Mouse (Mus musculus): ENCODE measurements around the gene Prkcb.

Prkcb gene

GRCm38 (mm10) chr7:122371947-122372346 lies 83.4 kb downstream of the Prkcb start:
- no peak for DNase-seq (ENCODE audit: low read depth)

GRCm38 (mm10) chr7:122372349-122372748 lies 83.8 kb downstream of the Prkcb start:
- DNase-seq (ENCODE audit: low read depth): no peak

- peak; percentile 10 for DNase-seq (ENCODE audit: low read depth)
Measured at GRCm38 (mm10) chr7:122376845-122377244, 88.3 kb downstream of the Prkcb start.

GRCm38 (mm10) chr7:122377967-122378366 lies 89.4 kb downstream of the Prkcb start:
- DNase-seq (ENCODE audit: low read depth): no peak

GRCm38 (mm10) chr7:122378473-122378872 lies 89.9 kb downstream of the Prkcb start:
- DNase-seq (ENCODE audit: low read depth): peak; percentile 21

GRCm38 (mm10) chr7:122379292-122379691 lies 90.7 kb downstream of the Prkcb start:
- DNase-seq (ENCODE audit: low read depth): no peak

- DNase-seq (ENCODE audit: low read depth): no peak
Measured at GRCm38 (mm10) chr7:122380336-122381130, 92.0 kb downstream of the Prkcb start.

- no peak for DNase-seq (ENCODE audit: low read depth)
Measured at GRCm38 (mm10) chr7:122381560-122381959, 93.0 kb downstream of the Prkcb start.

- peak; percentile 16 for DNase-seq (ENCODE audit: low read depth)
Measured at GRCm38 (mm10) chr7:122383260-122383659, 94.7 kb downstream of the Prkcb start.

- no peak for DNase-seq (ENCODE audit: low read depth)
Measured at GRCm38 (mm10) chr7:122384891-122385290, 96.3 kb downstream of the Prkcb start.

GRCm38 (mm10) chr7:122386567-122386966 lies 98.0 kb downstream of the Prkcb start:
- no peak for DNase-seq (ENCODE audit: low read depth)

- DNase-seq (ENCODE audit: low read depth): no peak
Measured at GRCm38 (mm10) chr7:122387896-122388295, 99.3 kb downstream of the Prkcb start.

- no peak for DNase-seq (ENCODE audit: low read depth)
Measured at GRCm38 (mm10) chr7:122388858-122389257, 100.3 kb downstream of the Prkcb start.

GRCm38 (mm10) chr7:122389633-122390032 lies 101.1 kb downstream of the Prkcb start:
- DNase-seq (ENCODE audit: low read depth): no peak

- no peak for DNase-seq (ENCODE audit: low read depth)
Measured at GRCm38 (mm10) chr7:122390200-122390599, 101.6 kb downstream of the Prkcb start.

GRCm38 (mm10) chr7:122390683-122391082 lies 102.1 kb downstream of the Prkcb start:
- DNase-seq (ENCODE audit: low read depth): no peak

- DNase-seq (ENCODE audit: low read depth): no peak
Measured at GRCm38 (mm10) chr7:122391382-122391781, 102.8 kb downstream of the Prkcb start.

GRCm38 (mm10) chr7:122393964-122394363 lies 105.4 kb downstream of the Prkcb start:
- DNase-seq (ENCODE audit: low read depth): no peak

- no peak for DNase-seq (ENCODE audit: low read depth)
Measured at GRCm38 (mm10) chr7:122395159-122395975, 106.8 kb downstream of the Prkcb start.

- DNase-seq (ENCODE audit: low read depth): no peak
Measured at GRCm38 (mm10) chr7:122395976-122396315, 107.4 kb downstream of the Prkcb start.

GRCm38 (mm10) chr7:122397699-122398098 lies 109.1 kb downstream of the Prkcb start:
- no peak for DNase-seq (ENCODE audit: low read depth)

GRCm38 (mm10) chr7:122402041-122402440 lies 113.5 kb downstream of the Prkcb start:
- DNase-seq (ENCODE audit: low read depth): no peak

- DNase-seq (ENCODE audit: low read depth): no peak
Measured at GRCm38 (mm10) chr7:122403343-122403742, 114.8 kb downstream of the Prkcb start.
